Mouse (Mus musculus): Measurements from ENCODE around the gene Rhag.

Gene Rhag

GRCm38 (mm10) chr17:40874701-40875100, 63.8 kb downstream of the Rhag start:
- no peak for ATAC-seq (ENCODE audit: low TSS enrichment)

GRCm38 (mm10) chr17:40875568-40875967, 64.6 kb downstream of the Rhag start:
- no peak for ATAC-seq (ENCODE audit: low TSS enrichment)

DNA sequence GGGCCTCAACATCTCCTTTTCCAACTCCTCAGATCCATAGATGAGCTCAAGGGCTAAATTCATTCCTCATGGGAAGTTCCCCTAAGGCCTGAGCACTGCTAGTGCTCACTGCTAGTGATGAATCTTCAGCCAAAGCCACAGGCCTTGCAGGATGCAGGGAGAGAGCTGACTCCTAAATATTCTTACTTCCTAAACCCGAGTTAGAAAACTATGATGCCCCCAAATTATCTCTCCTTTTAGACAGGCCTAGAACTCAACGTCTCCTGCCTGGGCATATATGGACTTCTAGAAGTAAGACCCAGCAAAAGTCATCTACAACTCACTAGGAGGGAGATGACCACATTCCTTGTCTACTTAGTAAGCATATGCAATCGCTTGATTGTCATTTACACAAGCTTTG, 66.8 kb downstream of the Rhag start:
- ATAC-seq (ENCODE audit: low TSS enrichment) = no peak

DNA sequence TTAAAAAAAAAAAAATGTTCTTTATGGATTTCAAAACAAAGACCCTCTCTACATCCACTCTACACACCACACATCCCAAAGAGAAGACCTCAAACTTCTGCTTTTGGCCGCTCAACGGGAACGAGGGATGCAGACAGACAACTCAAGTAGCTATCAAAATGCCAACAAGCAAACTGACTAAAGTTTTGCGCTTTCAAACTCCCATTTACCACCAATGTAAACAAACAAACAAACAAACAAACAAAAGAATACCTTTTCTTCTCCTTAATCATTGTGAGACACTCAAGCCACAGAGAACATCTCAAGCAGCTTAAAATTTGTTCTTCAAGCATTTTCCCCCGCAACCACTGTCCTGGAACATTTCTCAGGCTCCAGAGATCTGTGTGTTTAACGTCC, 68.6 kb downstream of the Rhag start:
- ATAC-seq (ENCODE audit: low TSS enrichment) = no peak

DNA sequence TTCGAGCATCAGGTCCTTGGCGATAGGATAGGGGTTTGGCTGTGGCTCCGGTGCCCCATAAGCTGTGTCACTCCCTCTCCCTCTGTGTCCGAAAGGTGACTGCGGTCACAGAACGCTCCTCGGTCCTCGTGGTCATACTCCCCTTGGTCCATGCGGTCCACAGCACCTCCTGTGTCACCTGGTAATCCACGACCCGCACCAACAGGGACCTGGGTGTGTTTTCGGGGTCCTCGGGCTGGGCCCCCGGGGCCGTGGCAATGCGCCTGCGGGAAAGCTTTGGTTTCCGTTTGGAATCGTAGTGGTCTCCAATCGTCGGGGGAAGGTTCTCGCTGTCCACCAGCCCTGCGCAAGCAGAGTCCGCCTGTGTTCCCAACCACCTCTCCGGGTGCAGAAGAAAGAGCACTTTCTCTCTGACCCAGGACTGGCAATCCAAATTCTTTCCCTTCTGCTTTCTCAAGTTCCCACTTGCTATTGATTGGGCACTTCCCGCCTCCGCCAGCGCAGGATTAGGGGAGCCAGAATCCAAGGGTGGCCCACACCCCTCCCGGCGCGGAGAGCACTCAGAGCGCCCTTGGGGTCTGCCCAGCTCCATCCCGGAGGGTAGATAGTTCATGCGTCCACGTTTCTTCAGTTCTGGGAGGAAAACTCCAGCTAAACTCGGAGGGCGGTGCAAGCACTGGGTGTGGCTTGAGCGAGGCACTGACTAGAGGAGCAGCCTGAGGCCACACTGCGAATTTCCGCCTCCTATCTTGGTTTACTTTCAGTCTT, 69.2 kb downstream of the Rhag start, which contains the start of gene 9130008F23Rik:
Gene 9130008F23Rik, minus strand, starts transcription at position 636 of the 768 bp plus-strand sequence.
- peak; percentile 59 for ATAC-seq (ENCODE audit: low TSS enrichment)

GRCm38 (mm10) chr17:40882172-40882571, 71.2 kb downstream of the Rhag start:
- no peak for ATAC-seq (ENCODE audit: low TSS enrichment)

GRCm38 (mm10) chr17:40885155-40885554, 74.2 kb downstream of the Rhag start:
- no peak for ATAC-seq (ENCODE audit: low TSS enrichment)

DNA sequence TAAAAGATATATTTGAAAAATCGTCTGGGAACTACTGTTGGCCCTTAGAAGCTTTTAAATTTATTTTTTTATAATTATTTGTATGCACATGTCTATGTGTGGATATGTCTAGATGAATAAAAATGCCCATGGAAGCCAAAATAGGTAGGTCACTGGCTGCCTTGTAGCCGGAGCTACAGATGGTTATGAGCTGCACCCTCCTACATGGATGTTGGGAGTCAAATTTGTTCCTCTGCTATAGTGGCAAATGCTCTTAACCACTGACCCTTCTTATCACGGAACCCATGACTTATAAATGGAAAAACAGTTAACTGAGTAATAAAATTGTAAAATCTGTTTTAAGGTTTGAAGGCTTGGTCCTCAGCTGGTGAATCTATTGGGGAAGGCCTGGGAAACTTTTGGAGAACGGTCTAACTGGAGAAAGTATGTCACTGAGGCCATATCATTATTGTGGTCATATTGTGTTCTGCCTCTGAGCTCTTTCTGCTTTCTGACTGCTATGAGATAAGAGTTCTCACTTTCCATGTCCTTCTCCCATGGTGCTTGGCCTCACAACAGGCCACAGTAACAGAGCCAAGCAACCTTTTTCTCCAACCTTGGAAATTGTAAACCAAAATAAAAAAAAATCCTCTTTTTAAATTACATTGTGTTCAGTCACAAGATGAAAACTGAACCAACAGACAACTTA, 77.1 kb downstream of the Rhag start:
- no peak for ATAC-seq (ENCODE audit: low TSS enrichment)
